In the genomic region with DNA sequence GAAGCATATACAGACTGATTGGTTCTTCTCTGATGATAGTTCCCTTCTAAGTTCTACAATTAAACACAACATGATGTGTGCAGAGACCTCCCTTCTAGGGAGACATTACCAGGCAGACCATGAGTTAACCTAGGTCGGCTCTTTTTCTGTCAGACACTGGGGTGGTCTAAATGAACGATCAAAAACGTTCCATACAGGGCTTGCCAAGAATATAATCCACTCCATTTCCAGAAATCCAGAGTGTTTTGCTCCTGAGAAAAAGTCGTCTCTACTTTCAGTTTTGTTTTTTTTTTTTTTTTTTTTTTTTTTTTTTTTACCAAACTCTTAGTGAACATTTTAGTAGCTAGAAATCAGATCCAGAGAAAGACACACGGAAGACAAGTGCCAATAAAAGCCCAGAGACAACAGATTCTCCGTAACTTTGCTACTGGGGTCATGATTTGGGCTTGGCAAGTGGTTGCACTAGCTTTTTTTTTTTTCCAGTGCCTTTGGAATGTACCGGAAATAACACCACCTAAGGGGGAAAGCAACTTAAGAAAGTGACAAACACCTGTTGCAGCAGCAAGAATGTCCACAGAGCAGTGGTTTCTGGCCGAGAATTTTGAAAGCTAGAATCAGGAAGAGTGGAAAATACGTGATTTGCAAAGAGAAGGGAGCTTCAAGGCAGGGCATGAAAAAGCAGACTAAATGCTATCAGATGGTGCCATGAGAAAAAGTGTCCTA, we compare ENCODE assay signal across 18 mouse cellular contexts. TPM values are rescaled to one million over a fixed set of nuclear protein-coding genes. Genes with fewer than 3 reads are reported as not detected.
DNase-seq lines count a peak whose midpoint lies in the region; ATAC-seq and TF ChIP-seq lines count a peak whose summit lies in the region.
"Had no signal": no experiment of that assay in that cellular context is flagged by ENCODE, and none has a peak within 500 bp of the region (broad histone marks: within the 10 kb centered on the region; RNA-seq: fewer than 3 reads in every experiment).

No protein-coding gene starts in this region.

- H3K4me1 ChIP-seq in heart, adult 2 months (ENCODE audit: control insufficient read depth, insufficient read depth, low read length) = peaks cover 1% of the 10 kb centered on the region; the same call in 1 of the 2 replicates
- no peaks in the 10 kb centered on the region; the same call in 1 of the 2 replicates for H3K4me1 ChIP-seq in kidney, embryonic 16.5 days (ENCODE audit: insufficient read depth, low read length)
- H3K4me1 ChIP-seq in small intestine, adult 2 months (ENCODE audit: control insufficient read depth, insufficient read depth, insufficient read length, low read length) = no peaks in the 10 kb centered on the region
- H3K4me1 ChIP-seq: hindbrain, embryonic 12.5 days; midbrain, embryonic 12.5 days had no signal

- H3K36me3 ChIP-seq in heart, adult 2 months (ENCODE audit: control insufficient read depth, insufficient read depth, low read length) = no peaks in the 10 kb centered on the region
- no peaks in the 10 kb centered on the region for H3K36me3 ChIP-seq in kidney, embryonic 16.5 days (ENCODE audit: insufficient read depth, low read length)
- H3K36me3 ChIP-seq in small intestine, adult 2 months (ENCODE audit: control insufficient read depth, insufficient read depth, low read length) = no peaks in the 10 kb centered on the region
- H3K36me3 ChIP-seq: hindbrain, embryonic 12.5 days; midbrain, embryonic 12.5 days had no signal

- TF ChIP-seq POLR2A in heart, adult 2 months (IDR thresholded peaks at IDR 0.05; ENCODE audit: insufficient read depth, low read depth, low read length) = no peak
- TF ChIP-seq POLR2A in small intestine, adult 2 months (IDR thresholded peaks at IDR 0.05; ENCODE audit: low read depth, low read length) = no peak

- TF ChIP-seq EP300 in heart, adult 2 months (IDR thresholded peaks at IDR 0.05; ENCODE audit: insufficient read depth, low read depth, low read length) = no peak

- H3K4me3 ChIP-seq in heart, adult 2 months = no peak overlapping the region; the same call in 1 of the 2 replicates
- no peak overlapping the region for H3K4me3 ChIP-seq in kidney, embryonic 16.5 days (ENCODE audit: low read length)
- no peak overlapping the region for H3K4me3 ChIP-seq in small intestine, adult 2 months (ENCODE audit: low read depth, low read length)
- H3K4me3 ChIP-seq: hindbrain, embryonic 12.5 days; midbrain, embryonic 12.5 days had no signal

- intact Hi-C loops in heart, adult 2 months (cut with DNase I) = no loop called here
- intact Hi-C loops in heart, postnatal 14 days (cut with DNase I) = no loop called here

- DNase-seq in heart, adult 2 months = no peak
- DNase-seq in heart, postnatal 14 days = no peak
- DNase-seq in kidney, postnatal 10 days = no peak
- peak; percentile 8 for DNase-seq in R1 (ENCODE audit: low read depth, low spot score)
- DNase-seq in lung, postnatal 4 days = no peak
- DNase-seq in adrenal gland, adult 2 months = no peak
- DNase-seq: adrenal gland, postnatal 25 days; cerebellum, postnatal 10 days; embryo, embryonic 11 days; layer of hippocampus, postnatal 36 days; left cerebral cortex, postnatal 4 days; right cerebral cortex, adult 18-20 months had no signal

- H3K9ac ChIP-seq in heart, adult 2 months (ENCODE audit: low read depth, low read length) = no peak overlapping the region
- H3K9ac ChIP-seq in kidney, embryonic 16.5 days (replicated peaks; ENCODE audit: low read length) = no peak overlapping the region
- H3K9ac ChIP-seq: hindbrain, embryonic 12.5 days; midbrain, embryonic 12.5 days had no signal

- H3K79me2 ChIP-seq in heart, adult 2 months (replicated peaks; ENCODE audit: control insufficient read depth, insufficient read depth, low read length) = no peaks in the 10 kb centered on the region

- no peak for ATAC-seq in kidney, embryonic 16.5 days (ENCODE audit: low FRiP score, low TSS enrichment)

- H3K9me3 ChIP-seq in kidney, embryonic 16.5 days (ENCODE audit: low read length) = no peaks in the 10 kb centered on the region
- H3K9me3 ChIP-seq: hindbrain, embryonic 12.5 days; midbrain, embryonic 12.5 days had no signal

- H3K4me2 ChIP-seq in kidney, embryonic 16.5 days (replicated peaks; ENCODE audit: low read depth, low read length) = peak overlapping the region; percentile 10; the same call in 1 of the 2 replicates
- H3K4me2 ChIP-seq: hindbrain, embryonic 12.5 days; midbrain, embryonic 12.5 days had no signal

- WGBS in heart, adult 2 months = 27% methylated on average over 9 of the region's 9 CpGs
- 55% methylated on average over 9 of the region's 9 CpGs for WGBS in kidney, embryonic 16.5 days
- WGBS in small intestine, adult 2 months = 49% methylated on average over 9 of the region's 9 CpGs

- H3K27ac ChIP-seq in heart, adult 2 months = peak overlapping the region; percentile 4; the same call in 1 of the 2 replicates
- H3K27ac ChIP-seq in kidney, embryonic 16.5 days (ENCODE audit: low read length) = no peak overlapping the region
- H3K27ac ChIP-seq in small intestine, adult 2 months (ENCODE audit: insufficient read depth, low read depth, low read length) = 0 out of 2 replicates have a peak overlapping the region, but pooled peaks have one; percentile 42
- H3K27ac ChIP-seq: hindbrain, embryonic 12.5 days; macrophage; midbrain, embryonic 12.5 days had no signal

- no peak for TF ChIP-seq CTCF in heart, adult 2 months (IDR thresholded peaks at IDR 0.05)
- TF ChIP-seq CTCF in small intestine, adult 2 months (IDR thresholded peaks at IDR 0.05; ENCODE audit: extremely low read depth, insufficient read length, insufficient replicate concordance, low read depth, low read length) = no peak

- no peaks in the 10 kb centered on the region for H3K27me3 ChIP-seq in heart, adult 2 months (ENCODE audit: control insufficient read depth, insufficient read depth, low read length)
- H3K27me3 ChIP-seq in kidney, embryonic 16.5 days (ENCODE audit: insufficient read depth, low read length) = no peaks in the 10 kb centered on the region
- no peaks in the 10 kb centered on the region for H3K27me3 ChIP-seq in small intestine, adult 2 months (ENCODE audit: control insufficient read depth, insufficient read depth, low read length)
- H3K27me3 ChIP-seq: hindbrain, embryonic 12.5 days; midbrain, embryonic 12.5 days had no signal

RNA-seq across cellular contexts. Expression of a gene that starts 0.8 kb away (rescaled TPM):
- under 1 TPM; 0.59 to 0.81 TPM for total RNA-seq in heart, adult 2 months (2021)
- polyA plus RNA-seq in heart, adult 2 months (2012; rRNA removed) = 0.14 and 0.20 TPM in 2 replicates
- total RNA-seq in heart, postnatal 14 days (2021) = under 1 TPM; 0.78 to 0.98 TPM
- 0.17 and 0.31 TPM in 2 replicates for polyA plus RNA-seq in kidney, embryonic 16.5 days (2015; fragmentation: Nextera tagmentation; extraction: Ambion mirVana)
- polyA plus RNA-seq in small intestine, adult 2 months (2012; rRNA removed) = 0.28 and 0.39 TPM in 2 replicates
- under 1 TPM; 0.32 to 0.83 TPM for total RNA-seq in adrenal gland, adult 2 months (2021)
- polyA plus RNA-seq in adrenal gland, adult 2 months (2012; rRNA removed) = 0.04 and 0.16 TPM in 2 replicates
- total RNA-seq: neutrophil, adult 5-6 weeks had no signal
- polyA plus RNA-seq: macrophage; midbrain, embryonic 12.5 days had no signal
